Mouse (Mus musculus) myocyte (in vitro differentiated cells): ENCODE data around the gene Lyst. TPM values are rescaled to one million over a fixed set of nuclear protein-coding genes. Genes with fewer than 3 reads are reported as not detected.
A peak's percentile ranks its signal among the peaks of the same experiment; 100 is the strongest.

Source experiments
- H3K27me3 ChIP-seq: one replicate; pipeline ENCODE4 v1.6.1; 2011; ENCODE audit not compliant: control insufficient read depth, insufficient read depth, insufficient read length
- H3K36me3 ChIP-seq: one replicate; pipeline ENCODE4 v1.6.1; 2011; ENCODE audit not compliant: control insufficient read depth, insufficient read depth
- H3K4me2 ChIP-seq: one replicate; pipeline ENCODE4 v1.6.1; 2011; ENCODE audit warnings: low read depth, control low read depth
- H3K4me3 ChIP-seq: one replicate; pipeline ENCODE4 v1.5.1; 2011; ENCODE audit warnings: mild to moderate bottlenecking, control low read depth, moderate library complexity
- H3K79me2 ChIP-seq: one replicate; pipeline ENCODE4 v1.6.1; 2011; ENCODE audit not compliant: control insufficient read depth, insufficient read depth
- H3ac ChIP-seq: one replicate; pipeline ENCODE4 v1.6.1; 2011; ENCODE audit not compliant: control insufficient read depth, insufficient read length
- CEBPB ChIP-seq: IDR thresholded peaks from 2 replicates; pipeline ENCODE4 v1.6.1; 2011; ENCODE audit warnings: mild to moderate bottlenecking, moderate library complexity; ENCODE audit not compliant: poor library complexity, insufficient read depth, severe bottlenecking
- E2F4 ChIP-seq: IDR thresholded peaks from one replicate; pipeline ENCODE4 v1.6.1; 2011; ENCODE audit warnings: mild to moderate bottlenecking, control low read depth, moderate library complexity; ENCODE audit not compliant: insufficient read depth
- MAX ChIP-seq: IDR thresholded peaks from one replicate; pipeline ENCODE4 v1.6.1; 2011; ENCODE audit warnings: low read depth, mild to moderate bottlenecking, control low read depth
- MYOD1 ChIP-seq, 3 experiments: IDR thresholded peaks; one replicate each; pipeline ENCODE4 v1.6.1; 2011; ENCODE audit warnings: control low read depth in 2 of 3, low read depth in 2 of 3, mild to moderate bottlenecking in 2 of 3, moderate library complexity in 1 of 3; ENCODE audit not compliant: insufficient read length in 2 of 3, control insufficient read depth in 1 of 3
- MYOG ChIP-seq, 3 experiments: IDR thresholded peaks; one replicate each; pipeline ENCODE4 v1.6.1; 2011; ENCODE audit warnings: control low read depth in 2 of 3, low read depth in 2 of 3, mild to moderate bottlenecking in 2 of 3; ENCODE audit not compliant: insufficient read length in 2 of 3, control insufficient read depth in 1 of 3, insufficient read depth in 1 of 3
- POLR2A ChIP-seq: IDR thresholded peaks from one replicate; pipeline ENCODE4 v1.6.1; 2011; ENCODE audit warnings: low read depth, mild to moderate bottlenecking, control low read depth, moderate library complexity; ENCODE audit not compliant: insufficient read length
- POLR2AphosphoS2 ChIP-seq: IDR thresholded peaks from one replicate; pipeline ENCODE4 v1.6.1; 2011; ENCODE audit warnings: low read depth, control low read depth; ENCODE audit not compliant: insufficient read length
- REST ChIP-seq: IDR thresholded peaks from one replicate; pipeline ENCODE4 v1.6.1; 2011; ENCODE audit warnings: mild to moderate bottlenecking, control low read depth, moderate library complexity; ENCODE audit not compliant: insufficient read depth, insufficient read length
- SRF ChIP-seq: IDR thresholded peaks from one replicate; pipeline ENCODE4 v1.6.1; 2011; ENCODE audit warnings: low read depth; ENCODE audit not compliant: control insufficient read depth, insufficient read length
- TCF12 ChIP-seq: IDR thresholded peaks from one replicate; pipeline ENCODE4 v1.6.1; 2011; ENCODE audit warnings: mild to moderate bottlenecking, control low read depth; ENCODE audit not compliant: poor library complexity, insufficient read depth, severe bottlenecking
- TCF3 ChIP-seq: IDR thresholded peaks from one replicate; pipeline ENCODE4 v1.6.1; 2011; ENCODE audit warnings: low read depth, control low read depth; ENCODE audit not compliant: insufficient read length
- USF1 ChIP-seq: IDR thresholded peaks from one replicate; pipeline ENCODE4 v1.6.1; 2011; ENCODE audit warnings: low read depth, mild to moderate bottlenecking, control low read depth, moderate library complexity
- polyA plus RNA-seq: library from polyadenylated mRNA; unstranded; fragments of >200 nt; fragmentation: generic; extraction: Trizol; gene quantifications from one replicate; pipeline ENCODE4 v1.2.1, GENCODE M21; 2012; ENCODE audit warnings: missing spikeins

The Lyst gene
- polyA plus RNA-seq, 1 experiment = 3.6 TPM

- no peak overlapping the region for H3K4me2 ChIP-seq
- no peak overlapping the region for H3ac ChIP-seq
- H3K27me3 ChIP-seq = no peaks in the 10 kb centered on the region
- H3K79me2 ChIP-seq = peaks cover 53% of the 10 kb centered on the region
- H3K4me3 ChIP-seq = no peak overlapping the region
- TF ChIP-seq TCF12 (no peak), REST (no peak), USF1 (no peak), MYOD1 (IDR thresholded peaks at IDR 0.05; ENCODE audit: control insufficient read depth in 1 of 3, insufficient read length in 2 of 3, low read depth in 2 of 3) (no peak), MAX (no peak), SRF (no peak), POLR2A (no peak), TCF3 (no peak), CEBPB (no peak), MYOG (IDR thresholded peaks at IDR 0.05; ENCODE audit: control insufficient read depth in 1 of 3, insufficient read depth in 1 of 3, insufficient read length in 2 of 3, low read depth in 2 of 3) (no peak), E2F4 (no peak), POLR2AphosphoS2 (no peak)
- no peaks in the 10 kb centered on the region for H3K36me3 ChIP-seq
Observed at GRCm38 (mm10) chr13:13597896-13598295, 7.7 kb downstream of the Lyst start.

GRCm38 (mm10) chr13:13601407-13601806 lies 11.2 kb downstream of the Lyst start:
- TF ChIP-seq SRF (no peak), MYOD1 (IDR thresholded peaks at IDR 0.05; ENCODE audit: control insufficient read depth in 1 of 3, insufficient read length in 2 of 3, low read depth in 2 of 3) (no peak), TCF12 (no peak), TCF3 (no peak), POLR2AphosphoS2 (no peak)
- no peak overlapping the region for H3K4me3 ChIP-seq
- H3K36me3 ChIP-seq = no peaks in the 10 kb centered on the region
- peaks cover 41% of the 10 kb centered on the region for H3K79me2 ChIP-seq
- H3K27me3 ChIP-seq = no peaks in the 10 kb centered on the region
- no peak overlapping the region for H3K4me2 ChIP-seq
- H3ac ChIP-seq = no peak overlapping the region

- Histone ChIP-seq H3K27me3 (no peaks in the 10 kb centered on the region), H3ac (no peak overlapping the region), H3K79me2 (peaks cover 30% of the 10 kb centered on the region), H3K4me2 (peak overlapping the region; percentile 31), H3K4me3 (no peak overlapping the region), H3K36me3 (no peaks in the 10 kb centered on the region)
- TF ChIP-seq CEBPB (no peak), TCF3 (no peak), MYOG (IDR thresholded peaks at IDR 0.05; ENCODE audit: control insufficient read depth in 1 of 3, insufficient read depth in 1 of 3, insufficient read length in 2 of 3, low read depth in 2 of 3) (no peak), MYOD1 (IDR thresholded peaks at IDR 0.05; ENCODE audit: control insufficient read depth in 1 of 3, insufficient read length in 2 of 3, low read depth in 2 of 3) (no peak), USF1 (no peak), SRF (no peak), REST (no peak), TCF12 (no peak), POLR2A (no peak), E2F4 (no peak), MAX (no peak), POLR2AphosphoS2 (no peak)
Observed at GRCm38 (mm10) chr13:13606149-13606548, 16.0 kb downstream of the Lyst start.

GRCm38 (mm10) chr13:13608311-13608710 lies 18.1 kb downstream of the Lyst start:
- peaks cover 15% of the 10 kb centered on the region for H3K79me2 ChIP-seq
- H3K4me2 ChIP-seq = no peak overlapping the region
- TF ChIP-seq MYOD1 (IDR thresholded peaks at IDR 0.05; ENCODE audit: control insufficient read depth in 1 of 3, insufficient read length in 2 of 3, low read depth in 2 of 3) = no peak
- TF ChIP-seq E2F4 = no peak
- no peak for TF ChIP-seq SRF
- no peak for TF ChIP-seq TCF3
- no peak for TF ChIP-seq MAX
- no peak for TF ChIP-seq MYOG (IDR thresholded peaks at IDR 0.05; ENCODE audit: control insufficient read depth in 1 of 3, insufficient read depth in 1 of 3, insufficient read length in 2 of 3, low read depth in 2 of 3)
- no peak for TF ChIP-seq USF1
- no peak for TF ChIP-seq REST
- TF ChIP-seq POLR2AphosphoS2 = no peak
- no peak overlapping the region for H3K4me3 ChIP-seq
- no peak overlapping the region for H3ac ChIP-seq
- no peaks in the 10 kb centered on the region for H3K27me3 ChIP-seq
- no peaks in the 10 kb centered on the region for H3K36me3 ChIP-seq

- Histone ChIP-seq H3K36me3 (no peaks in the 10 kb centered on the region), H3K4me3 (no peak overlapping the region), H3ac (no peak overlapping the region), H3K27me3 (no peaks in the 10 kb centered on the region), H3K79me2 (peaks cover 5% of the 10 kb centered on the region), H3K4me2 (no peak overlapping the region)
- TF ChIP-seq CEBPB = no peak
- no peak for TF ChIP-seq POLR2A
- no peak for TF ChIP-seq MYOG (IDR thresholded peaks at IDR 0.05; ENCODE audit: control insufficient read depth in 1 of 3, insufficient read depth in 1 of 3, insufficient read length in 2 of 3, low read depth in 2 of 3)
- no peak for TF ChIP-seq USF1
- no peak for TF ChIP-seq SRF
- TF ChIP-seq TCF3 = no peak
- TF ChIP-seq E2F4 = no peak
- no peak for TF ChIP-seq POLR2AphosphoS2
- no peak for TF ChIP-seq MYOD1 (IDR thresholded peaks at IDR 0.05; ENCODE audit: control insufficient read depth in 1 of 3, insufficient read length in 2 of 3, low read depth in 2 of 3)
- TF ChIP-seq TCF12 = no peak
- no peak for TF ChIP-seq MAX
Observed at GRCm38 (mm10) chr13:13609655-13610054, 19.5 kb downstream of the Lyst start.
